Mouse (Mus musculus) retina, embryonic 14.5 days (tissue): ENCODE measurements around the gene Dusp10.

Source experiments
- DNase-seq: peaks from one replicate; pipeline ENCODE4 v3.0.0-alpha.2; 2015; ENCODE audit warnings: low spot score

The Dusp10 gene

DNA sequence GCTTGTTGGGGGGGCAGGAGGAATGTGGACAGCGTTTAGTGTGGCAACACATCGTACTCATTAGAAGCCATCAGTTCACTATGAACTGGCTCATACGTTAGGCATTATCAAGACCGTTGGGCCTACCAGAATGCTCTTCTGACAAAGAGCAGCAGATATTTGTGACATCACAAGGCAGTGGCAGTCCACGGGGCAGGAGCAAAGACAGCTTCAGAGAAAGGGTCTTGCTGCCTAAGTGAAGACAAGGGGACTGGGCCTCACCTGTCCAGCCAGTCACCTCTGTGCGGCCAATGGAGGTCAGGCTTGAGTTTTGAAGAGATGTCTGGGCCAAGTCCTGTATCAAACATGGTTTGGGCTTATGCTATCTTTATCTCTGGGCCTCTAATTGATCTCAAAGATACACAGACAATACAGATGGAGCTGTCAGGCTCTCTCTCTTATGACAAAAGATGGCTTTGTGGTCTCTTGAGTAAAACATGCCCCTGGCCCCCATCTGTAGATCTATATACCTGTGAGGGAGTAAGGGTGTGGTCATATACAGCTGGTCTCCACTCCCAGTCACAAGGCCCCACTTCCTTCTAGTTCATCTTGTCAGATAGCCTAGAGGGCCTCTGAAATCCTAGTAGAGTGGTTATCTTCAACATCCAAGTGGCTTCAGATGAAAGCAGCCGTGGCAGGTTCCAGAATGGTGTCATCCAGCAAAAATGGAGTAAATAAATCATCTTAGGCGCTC lies 17.1 kb downstream of the Dusp10 start:
- DNase-seq, result no peak

GRCm38 (mm10) chr1:184032682-184033389 lies 19.7 kb downstream of the Dusp10 start:
- DNase-seq, result peak; percentile 26

GRCm38 (mm10) chr1:184033390-184034010 lies 20.4 kb downstream of the Dusp10 start:
- DNase-seq, result peak; percentile 76

DNA sequence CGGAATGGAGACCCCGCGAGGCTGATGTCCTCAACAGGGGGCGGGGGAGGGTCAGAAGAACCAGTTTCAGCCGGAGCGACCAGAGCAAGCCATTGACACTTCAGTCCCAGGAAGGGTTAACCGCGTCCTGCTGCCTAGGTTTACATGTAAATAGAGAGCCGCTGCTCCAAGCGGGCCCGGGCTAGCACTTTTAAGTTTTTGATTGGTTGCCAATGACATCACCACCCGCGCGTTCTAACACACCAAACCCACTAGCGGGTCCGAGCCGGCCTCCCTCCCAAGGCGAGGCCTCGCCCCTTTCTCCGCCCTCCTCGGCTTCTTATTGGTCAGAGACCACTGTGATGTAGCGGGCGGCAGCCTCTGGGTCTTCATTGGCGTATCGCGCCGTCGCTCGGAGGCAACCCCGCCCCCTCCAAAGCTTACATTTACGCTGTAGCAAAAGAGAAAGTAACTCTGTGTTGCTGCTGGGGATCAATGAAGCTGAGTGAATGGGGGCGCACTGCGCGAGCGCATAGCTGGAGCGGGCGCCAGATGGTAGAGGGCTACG lies 21.0 kb downstream of the Dusp10 start, which contains the start of gene 1700056E22Rik:
TSS of gene 1700056E22Rik (minus strand) at position 291 of the 547 bp plus-strand sequence.
- peak; percentile 99 for DNase-seq

- DNase-seq, result peak; percentile 58
These were observed 21.7 kb downstream of the Dusp10 start for GRCm38 (mm10) chr1:184034741-184035181.

GRCm38 (mm10) chr1:184035346-184035903 lies 22.3 kb downstream of the Dusp10 start:
- DNase-seq, result peak; percentile 25

DNA sequence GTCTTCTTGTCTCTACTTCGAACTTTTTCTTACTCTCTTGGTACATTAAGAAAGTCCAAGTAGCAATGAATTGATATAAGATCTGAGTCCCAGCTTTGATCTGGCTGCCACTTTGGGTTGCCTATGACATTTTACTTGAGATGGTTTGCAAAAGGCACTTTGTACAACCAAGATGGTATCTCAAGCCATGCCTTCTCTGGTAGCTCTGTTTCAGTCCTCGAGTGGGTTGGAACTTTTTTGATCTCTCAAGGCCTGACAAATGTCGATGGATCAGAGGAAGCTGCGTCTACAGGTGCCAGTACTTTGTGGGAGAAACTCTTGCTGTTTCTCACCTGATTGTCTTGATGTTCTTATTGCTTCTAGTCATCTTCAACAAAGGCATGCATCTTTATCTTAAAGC lies 24.7 kb downstream of the Dusp10 start:
- no peak for DNase-seq

GRCm38 (mm10) chr1:184039301-184039700 lies 26.2 kb downstream of the Dusp10 start:
- DNase-seq, result no peak

- no peak for DNase-seq
These were observed 27.1 kb downstream of the Dusp10 start for GRCm38 (mm10) chr1:184040181-184040580.

DNA sequence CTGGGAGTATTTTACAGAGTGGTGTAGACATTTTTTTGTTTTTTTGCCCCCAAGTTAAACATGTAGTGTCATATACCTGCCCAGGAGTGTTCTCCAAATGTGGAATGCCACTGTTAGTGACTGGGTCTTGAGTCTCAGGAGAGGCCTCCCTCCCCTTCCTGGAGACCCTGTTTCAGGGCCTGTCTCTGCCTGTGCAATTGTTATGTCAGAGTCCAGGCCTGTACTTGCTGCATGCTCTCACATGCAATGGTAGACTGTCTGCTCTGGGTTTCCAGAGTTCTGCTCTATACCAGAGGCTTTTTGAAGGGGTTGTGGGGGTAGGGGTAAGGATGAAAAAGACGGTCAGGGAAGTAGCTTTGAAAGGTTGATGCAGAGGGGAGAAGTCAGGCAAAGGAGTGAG lies 27.8 kb downstream of the Dusp10 start:
- DNase-seq, result no peak

- no peak for DNase-seq
These were observed 28.9 kb downstream of the Dusp10 start for GRCm38 (mm10) chr1:184041778-184042573.

GRCm38 (mm10) chr1:184042745-184043144 lies 29.6 kb downstream of the Dusp10 start:
- DNase-seq, result no peak

DNA sequence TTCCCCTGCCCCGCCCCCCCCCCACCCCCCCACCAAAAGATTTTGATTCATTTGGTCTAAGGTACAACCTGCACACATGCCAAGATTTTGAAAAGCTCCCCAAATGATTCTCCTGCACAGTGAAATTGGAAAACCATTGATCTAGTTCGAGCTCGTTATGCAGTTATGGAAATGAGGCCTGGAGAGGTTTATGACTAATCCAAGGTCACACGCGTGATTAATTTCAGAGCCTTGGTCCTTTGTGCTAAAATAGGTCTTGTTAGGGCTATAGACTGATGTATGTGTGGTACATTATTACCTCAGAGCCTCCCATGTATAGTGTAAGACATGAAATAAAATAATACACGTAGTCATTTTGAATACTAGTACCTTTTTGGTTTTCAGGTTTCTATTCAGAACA lies 30.3 kb downstream of the Dusp10 start:
- DNase-seq, result no peak

GRCm38 (mm10) chr1:184046070-184046677 lies 33.1 kb downstream of the Dusp10 start:
- no peak for DNase-seq

GRCm38 (mm10) chr1:184047818-184048217 lies 34.7 kb downstream of the Dusp10 start:
- DNase-seq, result no peak

- no peak for DNase-seq
These were observed 35.7 kb downstream of the Dusp10 start for GRCm38 (mm10) chr1:184048675-184049418.

GRCm38 (mm10) chr1:184051286-184051685 lies 38.2 kb downstream of the Dusp10 start:
- no peak for DNase-seq

DNA sequence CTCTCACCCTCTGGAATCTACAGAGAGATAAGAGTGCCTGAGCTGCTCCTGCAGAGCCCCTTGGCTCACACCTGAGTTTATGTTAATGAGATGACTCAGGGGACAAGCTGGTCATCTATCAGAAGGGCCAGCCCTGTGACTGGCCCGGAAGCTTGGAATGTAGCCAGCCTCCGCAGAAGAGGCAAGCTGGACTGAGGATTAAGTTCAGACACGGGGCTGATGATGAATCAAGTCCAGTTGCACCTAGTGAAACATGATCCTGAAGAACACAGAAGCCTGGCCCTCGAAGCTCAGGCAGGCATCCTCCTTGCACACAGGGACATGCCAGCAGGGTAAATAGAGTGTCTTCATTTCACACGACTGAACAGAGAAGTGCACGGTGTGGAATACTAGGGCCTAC lies 38.7 kb downstream of the Dusp10 start:
- DNase-seq, result no peak

- DNase-seq, result no peak
These were observed 39.2 kb downstream of the Dusp10 start for GRCm38 (mm10) chr1:184052331-184052730.

- no peak for DNase-seq
These were observed 40.0 kb downstream of the Dusp10 start for GRCm38 (mm10) chr1:184053141-184053540.
